Mouse (Mus musculus) spleen, embryonic (tissue): ENCODE measurements around the gene Spsb4.

Experiments
- CTCF ChIA-PET: fragments of 350-600 bp; sonication (Branson Sonifier 250); formaldehyde crosslinking; loops from one replicate; lab custom pipeline; 2022; lab: Charles Lee

Gene Spsb4

DNA sequence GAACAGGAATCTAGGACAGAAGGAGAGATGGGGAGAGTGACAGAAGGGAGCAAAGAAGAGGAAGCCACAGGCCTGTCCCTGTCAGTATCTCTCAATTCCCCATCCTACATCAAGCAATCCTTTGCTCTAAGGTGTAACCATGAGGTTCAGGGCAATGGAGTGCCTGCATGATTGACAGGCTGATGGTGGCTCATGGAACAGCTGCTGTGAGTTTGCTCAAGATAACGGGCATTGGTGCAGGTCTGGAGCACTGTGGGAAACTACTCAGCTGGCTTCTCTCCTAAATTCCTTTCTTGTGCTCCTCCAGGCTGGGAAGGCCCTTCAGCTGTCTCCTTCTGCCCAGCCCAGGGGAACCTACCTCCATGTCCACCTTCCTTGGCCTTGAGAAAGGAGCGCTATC lies 109.9 kb downstream of the Spsb4 start:
- CTCF ChIA-PET: interaction anchor here (0.6 kb wide), 1 partner anchor 148 kb away, joined by 10 read pairs; no protein-coding TSS in a partner anchor

DNA sequence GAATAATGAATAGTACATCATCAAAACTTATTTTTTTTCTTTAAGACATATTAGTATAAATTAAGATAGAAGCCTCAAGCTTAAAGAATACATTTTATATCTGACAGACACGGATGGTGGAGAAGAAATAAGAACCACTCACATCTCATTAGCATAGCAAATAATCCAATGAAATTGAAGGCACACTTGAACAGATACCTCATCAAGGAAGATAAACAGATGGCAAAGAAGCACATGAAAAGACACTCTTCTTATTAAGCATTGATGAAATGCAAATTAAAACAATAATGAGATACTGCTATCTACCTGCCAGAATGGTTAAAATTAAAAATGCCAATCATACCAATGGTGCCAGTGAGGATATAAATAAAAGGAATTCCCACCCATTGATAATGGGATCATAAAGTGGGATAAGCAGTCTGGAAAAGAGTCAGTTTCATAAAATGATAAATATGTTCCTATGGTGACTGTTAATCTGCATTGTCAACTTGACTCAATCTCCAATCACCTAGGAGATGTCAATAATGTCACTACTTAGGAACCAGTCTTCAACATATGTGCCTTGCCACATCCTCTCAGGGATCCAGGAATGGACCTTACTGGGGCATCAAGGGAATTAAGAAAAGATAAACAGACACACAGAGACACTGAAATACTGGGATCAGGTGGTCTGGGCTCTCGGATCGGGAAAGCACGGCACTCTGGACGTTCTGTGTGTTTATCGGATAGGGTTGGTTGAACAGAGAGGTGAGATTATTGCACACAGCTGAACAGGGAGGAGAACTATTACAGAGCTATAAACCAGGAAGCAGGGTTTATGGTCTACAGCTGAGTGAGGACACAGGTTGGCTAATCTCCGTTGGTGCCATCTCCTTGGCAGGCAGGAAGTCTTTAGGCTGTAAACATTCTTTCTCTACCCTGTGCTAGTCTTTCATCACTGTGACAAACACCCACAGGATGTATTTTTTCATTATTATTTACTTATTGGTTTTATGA lies 114.0 kb downstream of the Spsb4 start:
- CTCF ChIA-PET: no interaction called here

DNA sequence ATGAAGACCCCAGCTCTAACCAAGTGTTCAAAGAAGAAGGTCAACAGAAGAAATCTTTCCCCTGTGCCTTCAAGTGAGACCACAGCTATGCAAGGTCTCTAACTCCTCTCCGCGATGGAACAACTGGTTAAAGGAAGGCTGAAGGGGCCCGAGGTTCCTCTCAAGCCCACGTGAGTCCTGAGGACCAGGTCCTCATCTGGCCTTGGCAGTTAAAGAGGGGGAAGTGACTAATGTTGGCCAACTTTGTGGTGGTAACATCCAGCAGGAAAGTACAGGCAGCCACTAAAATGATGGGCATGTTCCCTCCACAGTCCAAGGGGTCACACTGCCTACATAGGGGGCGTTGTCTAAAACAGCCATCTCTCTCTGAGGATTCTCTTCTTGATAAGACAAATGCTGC lies 118.9 kb downstream of the Spsb4 start:
- CTCF ChIA-PET: no interaction called here

DNA sequence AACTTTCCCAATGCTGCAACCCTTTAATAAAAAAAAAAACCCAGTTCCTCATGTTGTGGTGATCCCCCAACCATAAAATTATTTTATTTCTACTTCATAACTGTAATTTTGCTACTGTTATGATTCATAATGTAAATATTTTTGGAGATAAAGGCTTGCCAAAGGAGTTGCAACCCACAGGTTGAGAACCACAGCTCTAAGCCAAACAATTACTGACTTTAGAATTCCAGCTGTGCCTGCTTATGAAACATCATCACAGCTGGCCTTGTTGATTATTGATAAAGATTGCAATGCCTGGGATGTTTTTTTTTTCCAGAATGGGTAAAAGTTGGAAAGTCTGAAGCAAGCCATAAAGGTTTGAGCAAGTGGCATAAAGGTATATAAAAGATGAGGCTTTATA lies 119.6 kb downstream of the Spsb4 start:
- CTCF ChIA-PET: interaction anchor here (0.6 kb wide), 1 partner anchor 11 kb away, joined by 3 read pairs; no protein-coding TSS in a partner anchor

DNA sequence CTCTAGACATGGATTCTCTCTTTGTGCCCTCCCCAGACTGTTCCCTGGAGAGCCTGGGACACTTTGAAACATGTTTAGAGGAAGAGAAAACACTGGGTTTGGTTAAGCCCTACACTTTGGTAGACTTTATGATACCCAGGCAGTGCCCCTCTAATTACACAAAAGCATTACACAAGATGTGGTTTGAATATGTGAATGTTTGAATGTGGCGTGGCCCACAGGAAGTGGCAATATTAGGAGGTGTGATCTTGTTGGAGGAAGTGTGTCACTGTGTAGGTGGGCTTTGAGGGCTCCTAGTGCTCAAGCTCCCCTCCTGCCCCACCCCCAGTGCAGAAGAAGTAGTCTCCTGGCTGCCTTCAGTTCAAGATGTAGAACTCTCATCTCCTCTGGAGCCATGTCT lies 122.0 kb downstream of the Spsb4 start:
- CTCF ChIA-PET: no interaction called here

DNA sequence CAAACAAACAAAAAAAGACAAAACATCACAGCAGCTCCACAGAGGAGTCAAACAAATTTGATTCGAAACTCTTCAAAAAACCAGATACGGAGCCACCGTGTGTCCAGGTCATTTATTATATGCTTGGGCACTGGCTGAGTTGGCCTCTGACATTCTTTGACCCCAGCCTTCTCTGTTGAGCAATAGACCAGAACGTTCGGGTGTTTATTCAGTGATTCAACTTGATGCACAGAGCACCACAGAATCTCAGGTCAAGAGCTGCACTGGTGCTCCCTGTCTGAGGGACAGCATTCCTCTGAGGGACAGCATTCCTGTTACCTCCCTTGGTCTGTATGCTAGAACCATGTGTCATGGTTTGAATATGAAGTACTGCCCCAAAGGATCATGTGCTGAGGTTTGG lies 125.1 kb downstream of the Spsb4 start:
- CTCF ChIA-PET: no interaction called here
